Mouse (Mus musculus) fat pad, adult 2 months (tissue): ENCODE measurements around the gene Gm3047.
"Not testable (repeated sequence)": the region's sequence is repeated elsewhere in the genome, so short reads cannot be mapped to it uniquely, and the experiment has no call there.

Experiments
- DNase-seq: peaks from one replicate; pipeline ENCODE4 v3.0.0-alpha.2; 2011; ENCODE audit warnings: low read depth, low spot score; ENCODE audit errors: extremely low read depth

Gm3047 gene

DNA sequence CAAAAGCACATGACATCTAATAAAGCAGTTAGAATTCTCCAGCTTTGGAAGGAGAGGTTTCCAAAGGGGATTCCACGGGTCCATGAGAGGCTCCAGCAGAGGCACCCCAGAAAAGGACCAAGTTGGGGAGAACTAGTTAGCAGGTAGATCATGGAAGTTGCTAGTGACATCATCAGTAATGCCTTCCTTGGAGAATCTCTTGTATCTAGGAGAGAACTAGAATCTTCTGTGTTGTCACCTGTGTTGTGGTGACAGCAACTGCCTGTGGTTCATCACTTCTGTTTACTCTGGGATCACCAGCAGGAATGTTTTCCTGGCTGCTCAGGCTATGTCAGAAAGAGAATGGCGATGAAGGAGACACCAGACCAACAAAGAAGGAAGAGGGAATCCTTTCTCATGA lies at the start of gene Gm3047:
Gene Gm3047 (plus strand): TSS at position 301 of the 400 bp plus-strand sequence.
- not testable (repeated sequence) for DNase-seq
